Mouse (Mus musculus) heart, adult 2 months (tissue): Measurements from ENCODE around the gene Olfr1420. TPM values are rescaled to one million over a fixed set of nuclear protein-coding genes. Genes with fewer than 3 reads are reported as not detected.
"Not testable (repeated sequence)": the region's sequence is repeated elsewhere in the genome, so short reads cannot be mapped to it uniquely, and the experiment has no call there.

Experiments
- DNase-seq, 2 experiments: peaks; one replicate each; pipeline ENCODE4 v3.0.0; 2021
- H3K27ac ChIP-seq: fragments of 200-600 bp; 2 replicates; pipeline ENCODE4 v1.8.1; 2022
- H3K27me3 ChIP-seq: fragments of 200-500 bp; 2 replicates; pipeline ENCODE4 v1.6.1; 2012; ENCODE audit warnings: mild to moderate bottlenecking, low read length, inconsistent platforms, mixed read lengths; ENCODE audit not compliant: control insufficient read depth, insufficient read depth
- H3K36me3 ChIP-seq: fragments of 200-500 bp; 2 replicates; pipeline ENCODE4 v1.6.1; 2012; ENCODE audit warnings: low read length, inconsistent platforms; ENCODE audit not compliant: control insufficient read depth, insufficient read depth
- H3K4me1 ChIP-seq: fragments of 200-500 bp; 2 replicates; pipeline ENCODE4 v1.6.1; 2011; ENCODE audit warnings: low read length; ENCODE audit not compliant: control insufficient read depth, insufficient read depth
- H3K4me3 ChIP-seq: fragments of 200-600 bp; 2 replicates; pipeline ENCODE4 v1.8.1; 2022
- H3K79me2 ChIP-seq: fragments of 200-500 bp; replicated peaks from 2 replicates; pipeline ENCODE4 v1.6.1; 2012; ENCODE audit warnings: mild to moderate bottlenecking, inconsistent platforms, low read length, moderate library complexity, mixed read lengths; ENCODE audit not compliant: control insufficient read depth, insufficient read depth
- H3K9ac ChIP-seq: fragments of 200-500 bp; 2 replicates; pipeline ENCODE4 v1.6.1; 2012; ENCODE audit warnings: low read depth, mild to moderate bottlenecking, control low read depth, inconsistent platforms, low read length, mixed read lengths
- CTCF ChIP-seq: fragments of 200-600 bp; IDR thresholded peaks from 2 replicates; pipeline ENCODE4 v1.8.1; 2022; ENCODE audit warnings: antibody characterized with exemption, mild to moderate bottlenecking, moderate library complexity
- EP300 ChIP-seq: fragments of 200-500 bp; IDR thresholded peaks from 2 replicates; pipeline ENCODE4 v1.6.1; 2011; ENCODE audit warnings: low read depth, low read length, control low read depth; ENCODE audit not compliant: insufficient read depth
- POLR2A ChIP-seq: fragments of 200-500 bp; IDR thresholded peaks from 2 replicates; pipeline ENCODE4 v1.6.1; 2011; ENCODE audit warnings: mild to moderate bottlenecking, low read depth, low read length, control low read depth; ENCODE audit not compliant: insufficient read depth
- WGBS: fragments of 180-500 bp; shearing (Covaris S2); methylation state at CpG from one replicate; pipeline ENCODE4 v1.1.7; 2018; 5-methylcytosine and 5-hydroxymethylcytosine counted together
- intact Hi-C: fragments of 180-260 bp; cut with DNase I; formaldehyde crosslinking; loops from one replicate; pipeline ENCODE4 v1.15.1; 2025
- microRNA-seq, 2 experiments: library from miRNA; unstranded; fragments of <30 nt; microRNA quantifications; one replicate each; pipeline ENCODE4 v1.2.0; 2021
- polyA plus RNA-seq: library from polyadenylated mRNA; depleted of rRNA; stranded (reverse); fragments of >200 nt; gene quantifications from 2 replicates; pipeline ENCODE4 v1.2.3, GENCODE M21; 2012; rRNA removed
- total RNA-seq, 2 experiments: library from RNA; stranded (reverse); gene quantifications; 2 replicates each; pipeline ENCODE4 v1.2.3; 2021

Olfr1420 gene
- total and polyA plus RNA-seq, 3 experiments: not detected

DNA sequence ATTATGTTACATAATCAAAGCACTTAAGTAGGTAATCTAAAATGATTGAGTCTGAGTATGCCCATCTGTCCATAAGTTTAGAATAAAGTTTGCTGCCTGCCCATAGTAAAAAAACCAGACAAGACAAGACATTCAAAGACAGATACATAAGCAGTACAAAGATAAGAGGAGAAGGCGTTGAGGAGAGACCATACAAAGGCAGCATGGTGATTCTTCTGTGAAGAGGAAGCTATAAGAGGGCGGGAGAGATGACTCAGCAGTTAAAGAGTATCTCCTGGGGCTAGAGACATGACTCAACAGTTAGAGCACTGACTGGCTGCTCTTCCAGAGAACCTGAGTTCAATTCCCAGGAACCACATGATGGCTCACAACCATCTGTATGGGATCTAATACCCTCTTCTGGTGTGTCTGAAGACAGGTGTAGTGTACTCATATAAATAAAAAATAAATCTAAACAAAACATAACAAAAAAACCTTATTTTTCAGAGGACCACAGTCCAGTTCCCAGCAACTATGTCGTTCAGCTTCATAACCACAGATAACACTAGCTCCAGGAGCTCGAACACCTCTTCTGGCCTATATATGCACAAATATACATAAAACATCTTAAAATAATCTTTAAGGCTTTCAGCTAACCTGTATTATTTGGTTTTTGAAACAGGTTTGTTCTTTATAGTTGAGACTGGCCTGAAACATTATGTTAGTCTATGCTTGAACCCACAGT, 41.8 kb downstream of the Olfr1420 start:
- Histone ChIP-seq H3K4me1 (no peaks in the 10 kb centered on the region), H3K4me3 (no peak overlapping the region), H3K27me3 (no peaks in the 10 kb centered on the region), H3K79me2 (no peaks in the 10 kb centered on the region), H3K36me3 (peaks cover 12% of the 10 kb centered on the region), H3K9ac (no peak overlapping the region), H3K27ac (no peak overlapping the region)
- DNase-seq: no peak
- TF ChIP-seq POLR2A (no peak), CTCF (no peak), EP300 (no peak)
- 77% methylated on average over 4 of the region's 4 CpGs for WGBS
- intact Hi-C loops: no loop called here

DNA sequence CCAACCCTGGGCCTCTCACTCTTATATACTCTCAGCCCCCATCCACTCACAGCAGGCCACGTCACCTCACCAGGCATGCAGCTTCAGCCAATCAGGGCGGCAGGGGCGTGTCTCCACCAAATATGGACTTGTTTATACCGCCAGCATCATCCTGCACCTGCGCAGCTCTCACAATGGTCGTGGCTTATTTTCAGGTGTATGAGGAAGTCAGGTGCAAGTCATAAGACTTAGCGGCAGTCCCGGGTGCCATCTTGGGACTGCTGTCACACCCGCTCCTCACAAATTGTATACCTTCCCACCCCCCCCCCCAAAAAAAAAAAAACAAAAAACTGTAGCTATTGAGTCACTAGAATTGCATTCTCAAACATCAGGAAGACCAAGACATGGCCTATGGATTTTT, 60.1 kb downstream of the Olfr1420 start:
- intact Hi-C loops, H3K27ac ChIP-seq, DNase-seq, H3K9ac ChIP-seq, H3K4me1 ChIP-seq, H3K79me2 ChIP-seq, H3K27me3 ChIP-seq, H3K4me3 ChIP-seq, H3K36me3 ChIP-seq: not testable (repeated sequence)
- 91% methylated on average over 9 of the region's 9 CpGs for WGBS

Small RNAs within 50 kb of the gene (microRNA-seq; reads per million reads assigned to microRNA genes)
- 0.56 to 1.5 reads per million in 2 experiments for gene Mir6994

Other genes with a start within 250 kb of the Olfr1420 start
- not detected for gene Ms4a3, start 245.7 kb upstream of the Olfr1420 start, total RNA-seq
- not detected in 2 replicates for gene Ms4a3, start 245.7 kb upstream of the Olfr1420 start, polyA plus RNA-seq
- gene Oosp2, start 226.0 kb upstream of the Olfr1420 start, total RNA-seq: not detected
- not detected in 2 replicates for gene Oosp2, start 226.0 kb upstream of the Olfr1420 start, polyA plus RNA-seq
- gene Oosp1, start 195.4 kb upstream of the Olfr1420 start, total RNA-seq: not detected
- not detected in 2 replicates for gene Oosp1, start 195.4 kb upstream of the Olfr1420 start, polyA plus RNA-seq
- not detected for gene Oosp3, start 189.5 kb upstream of the Olfr1420 start, total RNA-seq
- not detected in 2 replicates for gene Oosp3, start 189.5 kb upstream of the Olfr1420 start, polyA plus RNA-seq
- not detected for gene Gif, start 139.0 kb upstream of the Olfr1420 start, total RNA-seq
- gene Gif, start 139.0 kb upstream of the Olfr1420 start, polyA plus RNA-seq: not detected in 2 replicates
- 100 to 1,000 TPM in 1 of 2 experiments, 10 to 100 TPM in 1; 99.5 to 109 TPM for gene Mrpl16, start 116.2 kb upstream of the Olfr1420 start, total RNA-seq
- 41.8 and 58.7 TPM in 2 replicates for gene Mrpl16, start 116.2 kb upstream of the Olfr1420 start, polyA plus RNA-seq
- gene Stx3, start 67.2 kb upstream of the Olfr1420 start, total RNA-seq: 1 to 10 TPM; 3.6 to 3.9 TPM
- 3.9 and 6.1 TPM in 2 replicates for gene Stx3, start 67.2 kb upstream of the Olfr1420 start, polyA plus RNA-seq
- not detected for gene Olfr1417, start 47.3 kb upstream of the Olfr1420 start, total RNA-seq
- not detected in 2 replicates for gene Olfr1417, start 47.3 kb upstream of the Olfr1420 start, polyA plus RNA-seq
- gene Olfr1418, start 25.5 kb upstream of the Olfr1420 start, total RNA-seq: not detected
- gene Olfr1418, start 25.5 kb upstream of the Olfr1420 start, polyA plus RNA-seq: not detected in 2 replicates
- not detected for gene Olfr1419, start 11.5 kb upstream of the Olfr1420 start, total RNA-seq
- gene Olfr1419, start 11.5 kb upstream of the Olfr1420 start, polyA plus RNA-seq: not detected in 2 replicates
- gene Patl1, start 25.8 kb downstream of the Olfr1420 start, total RNA-seq: 10 to 100 TPM; 28.6 to 32.7 TPM
- 19.3 and 23.2 TPM in 2 replicates for gene Patl1, start 25.8 kb downstream of the Olfr1420 start, polyA plus RNA-seq
- 10 to 100 TPM; 81.7 to 95.1 TPM for gene Osbp, start 79.4 kb downstream of the Olfr1420 start, total RNA-seq
- 33.8 and 57.2 TPM in 2 replicates for gene Osbp, start 79.4 kb downstream of the Olfr1420 start, polyA plus RNA-seq
- not detected for gene Olfr1423, start 154.8 kb downstream of the Olfr1420 start, total RNA-seq
- gene Olfr1423, start 154.8 kb downstream of the Olfr1420 start, polyA plus RNA-seq: not detected in 2 replicates
- not detected for gene Olfr1424, start 176.1 kb downstream of the Olfr1420 start, total RNA-seq
- not detected in 2 replicates for gene Olfr1424, start 176.1 kb downstream of the Olfr1420 start, polyA plus RNA-seq
- not detected for gene Olfr1425, start 191.2 kb downstream of the Olfr1420 start, total RNA-seq
- not detected in 2 replicates for gene Olfr1425, start 191.2 kb downstream of the Olfr1420 start, polyA plus RNA-seq
- not detected for gene Olfr1426, start 205.4 kb downstream of the Olfr1420 start, total RNA-seq
- not detected in 2 replicates for gene Olfr1426, start 205.4 kb downstream of the Olfr1420 start, polyA plus RNA-seq
- not detected for gene Olfr1427, start 216.8 kb downstream of the Olfr1420 start, total RNA-seq
- not detected in 2 replicates for gene Olfr1427, start 216.8 kb downstream of the Olfr1420 start, polyA plus RNA-seq
- not detected for gene Olfr1428, start 229.3 kb downstream of the Olfr1420 start, total RNA-seq
- not detected in 2 replicates for gene Olfr1428, start 229.3 kb downstream of the Olfr1420 start, polyA plus RNA-seq
- not detected for gene Olfr76, start 236.6 kb downstream of the Olfr1420 start, total RNA-seq
- gene Olfr76, start 236.6 kb downstream of the Olfr1420 start, polyA plus RNA-seq: not detected in 2 replicates